21 mouse cellular contexts compared by ENCODE assay signal in the genomic region with DNA sequence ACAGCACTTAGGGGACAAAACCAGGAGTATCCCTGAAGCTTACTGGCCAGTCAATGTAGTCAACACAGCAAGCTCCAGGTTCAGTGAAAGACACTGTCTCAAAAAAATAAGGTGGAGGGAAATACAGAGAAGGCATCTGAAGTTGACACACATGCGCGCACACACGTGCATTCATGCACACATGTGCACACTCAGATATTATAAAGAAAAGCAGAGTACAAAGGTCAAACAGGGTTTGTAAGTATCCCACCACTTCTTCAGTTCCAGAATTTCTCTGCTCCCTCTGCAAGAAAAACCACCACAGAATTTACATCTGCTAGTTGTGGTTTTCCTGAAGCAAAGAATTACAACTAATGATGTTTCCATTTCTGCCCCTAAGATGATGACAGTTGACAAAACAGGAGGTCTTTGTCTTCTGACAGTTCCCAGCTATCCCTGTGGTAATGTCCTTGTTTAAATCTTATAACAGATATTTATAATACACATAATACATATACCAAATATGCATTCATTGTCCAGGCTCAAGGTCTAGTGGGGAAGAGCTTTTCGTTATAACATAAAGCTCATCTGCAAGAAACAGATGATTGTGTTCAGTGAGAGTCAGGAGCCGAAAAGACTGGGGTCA.
"Had no signal": no experiment of that assay in that cellular context is flagged by ENCODE, and none has a peak within 500 bp of the region (broad histone marks: within the 10 kb centered on the region; RNA-seq: fewer than 3 reads in every experiment).

No protein-coding gene starts in this region.

- H3K27ac ChIP-seq: kidney, embryonic 15.5 days; limb, embryonic 10.5 days; limb, embryonic 13.5 days; liver, embryonic 12.5 days; liver, embryonic 15.5 days; macrophage; midbrain, embryonic 10.5 days; midbrain, embryonic 13.5 days; neural tube, embryonic 13.5 days had no signal

- ATAC-seq: intestine, postnatal 0 days; liver, embryonic 12.5 days; midbrain, embryonic 13.5 days; midbrain, embryonic 16.5 days had no signal

- H3K4me2 ChIP-seq: kidney, embryonic 15.5 days; limb, embryonic 13.5 days; liver, embryonic 12.5 days; liver, embryonic 15.5 days; midbrain, embryonic 13.5 days; neural tube, embryonic 13.5 days had no signal

- H3K4me3 ChIP-seq: kidney, embryonic 15.5 days; limb, embryonic 10.5 days; limb, embryonic 13.5 days; liver, embryonic 12.5 days; liver, embryonic 15.5 days; megakaryocyte, embryonic 14.5 days; midbrain, embryonic 10.5 days; midbrain, embryonic 13.5 days; myocyte; neural tube, embryonic 13.5 days had no signal

- H3K36me3 ChIP-seq: kidney, embryonic 15.5 days; limb, embryonic 10.5 days; limb, embryonic 13.5 days; liver, embryonic 12.5 days; liver, embryonic 15.5 days; midbrain, embryonic 10.5 days; midbrain, embryonic 13.5 days; neural tube, embryonic 13.5 days had no signal

- H3K4me1 ChIP-seq: liver, embryonic 12.5 days; liver, embryonic 15.5 days; midbrain, embryonic 10.5 days; midbrain, embryonic 13.5 days; neural tube, embryonic 13.5 days had no signal

- H3K27me3 ChIP-seq: kidney, embryonic 15.5 days; limb, embryonic 13.5 days; liver, embryonic 12.5 days; liver, embryonic 15.5 days; megakaryocyte, embryonic 14.5 days; midbrain, embryonic 13.5 days; neural tube, embryonic 13.5 days had no signal

- DNase-seq: kidney, adult 2 months; kidney, postnatal 10 days; kidney, postnatal 36 days; layer of hippocampus, adult 9-11 months; liver; lung, adult 18-20 months; thymus, adult 18-20 months; thymus, postnatal 4 days had no signal

- H3K9me3 ChIP-seq: kidney, embryonic 15.5 days; limb, embryonic 10.5 days; limb, embryonic 13.5 days; liver, embryonic 12.5 days; liver, embryonic 15.5 days; megakaryocyte, embryonic 14.5 days; midbrain, embryonic 10.5 days; midbrain, embryonic 13.5 days; neural tube, embryonic 13.5 days had no signal

- H3K9ac ChIP-seq: kidney, embryonic 15.5 days; limb, embryonic 13.5 days; liver, embryonic 12.5 days; liver, embryonic 15.5 days; midbrain, embryonic 13.5 days; neural tube, embryonic 13.5 days had no signal
